Mouse (Mus musculus): ENCODE results near the gene Pramef8.

DNA sequence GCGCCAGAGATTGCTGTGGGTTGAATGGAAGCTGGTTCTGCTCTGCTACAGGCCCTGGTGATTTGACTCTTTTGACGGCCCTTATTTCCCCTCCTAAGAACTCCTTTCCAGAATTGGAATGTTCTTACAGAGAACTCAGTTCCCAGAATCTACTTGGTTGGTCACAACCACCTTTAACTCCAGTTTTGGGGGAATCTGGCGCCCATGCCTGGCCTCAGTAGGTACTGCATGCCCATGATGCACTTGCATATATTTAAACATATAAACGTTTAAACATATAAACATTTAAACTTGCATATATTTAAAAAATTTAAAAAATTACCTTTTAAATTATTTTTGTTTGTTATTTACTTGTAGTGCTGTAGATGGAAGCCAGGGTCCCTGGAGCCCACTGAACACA, 28.6 kb upstream of the Pramef8 start:
- TF ChIP-seq POLR2A (IDR thresholded peaks at IDR 0.05; ENCODE audit: borderline replicate concordance, low read depth, low read length) (no peak), CTCF (IDR thresholded peaks at IDR 0.05; ENCODE audit: low read depth, low read length) (no peak)

Measured in bone marrow macrophage, adult 2 months (primary cell).